Mouse (Mus musculus) lung, postnatal 0 days (tissue): Measurements from ENCODE around the gene Ext2.

Source experiments
- CTCF ChIP-seq: IDR thresholded peaks from 2 replicates; pipeline ENCODE4 v1.5.1; 2016; ENCODE audit warnings: antibody characterized with exemption, mild to moderate bottlenecking
- EP300 ChIP-seq: IDR thresholded peaks from 2 replicates; pipeline ENCODE4 v1.6.1; 2016; ENCODE audit warnings: antibody characterized with exemption, mild to moderate bottlenecking, control low read depth

- no peak for TF ChIP-seq CTCF
- TF ChIP-seq EP300, result no peak
These were observed 45.3 kb downstream of the Ext2 start for GRCm38 (mm10) chr2:93777056-93777430.
